Mouse (Mus musculus) MEL (cell line): ENCODE measurements around the gene Rgl1. TPM values are rescaled to one million over a fixed set of nuclear protein-coding genes. Genes with fewer than 3 reads are reported as not detected.

Source experiments
- DNase-seq: peaks from one replicate; pipeline ENCODE4 v3.0.0; 2011; ENCODE audit warnings: low read depth, low spot score
- H3K27ac ChIP-seq: 2 replicates; pipeline ENCODE4 v1.5.1; 2012; ENCODE audit warnings: low read depth, mild to moderate bottlenecking, control low read depth, low read length, moderate library complexity; ENCODE audit not compliant: control insufficient read depth
- H3K27me3 ChIP-seq, 2 experiments: fragments of 150-350 bp in 1 of 2; sonication (generic) in 1 of 2; 2 replicates each; pipeline ENCODE4 v1.6.1; 2012; ENCODE audit warnings: low read length in 2 of 2, mild to moderate bottlenecking in 2 of 2, improper control_type of control experiment in 1 of 2, moderate library complexity in 1 of 2; ENCODE audit not compliant: insufficient read depth in 2 of 2, control insufficient read depth in 1 of 2
- H3K36me3 ChIP-seq, 2 experiments: 2 replicates each; pipeline ENCODE4 v1.6.1; 2012 to 2014; ENCODE audit warnings: low read length in 2 of 2, improper control_type of control experiment in 1 of 2, inconsistent platforms in 1 of 2, mild to moderate bottlenecking in 1 of 2; ENCODE audit not compliant: insufficient read depth in 2 of 2, control insufficient read depth in 1 of 2
- H3K4me1 ChIP-seq, 2 experiments: fragments of 150-350 bp in 1 of 2; sonication (generic) in 1 of 2; 2 replicates each; pipeline ENCODE4 v1.6.1; 2012; ENCODE audit warnings: low read length in 2 of 2, improper control_type of control experiment in 1 of 2, mild to moderate bottlenecking in 1 of 2; ENCODE audit not compliant: insufficient read depth in 2 of 2, control insufficient read depth in 1 of 2
- H3K4me3 ChIP-seq, 2 experiments: fragments of 150-350 bp in 1 of 2; sonication (generic) in 1 of 2; 2 replicates each; pipeline ENCODE4 v1.5.1; 2012; ENCODE audit warnings: low read depth in 2 of 2, low read length in 2 of 2, mild to moderate bottlenecking in 2 of 2, moderate library complexity in 2 of 2, control low read depth in 1 of 2, improper control_type of control experiment in 1 of 2; ENCODE audit not compliant: control insufficient read depth in 1 of 2, insufficient read depth in 1 of 2
- H3K79me2 ChIP-seq: 2 replicates; pipeline ENCODE4 v1.6.1; 2012; ENCODE audit warnings: mild to moderate bottlenecking, low read length, moderate library complexity; ENCODE audit not compliant: control insufficient read depth, poor library complexity, insufficient read depth
- H3K9ac ChIP-seq: 2 replicates; pipeline ENCODE4 v1.6.1; 2012; ENCODE audit warnings: low read depth, mild to moderate bottlenecking, control low read depth, low read length, moderate library complexity; ENCODE audit not compliant: control insufficient read depth, poor library complexity, severe bottlenecking
- H3K9me3 ChIP-seq: fragments of 150-350 bp; sonication (generic); replicated peaks from 2 replicates; pipeline ENCODE4 v1.6.1; 2012; ENCODE audit warnings: mild to moderate bottlenecking, low read length, improper control_type of control experiment, moderate library complexity; ENCODE audit not compliant: insufficient read depth
- BHLHE40 ChIP-seq: IDR thresholded peaks from 2 replicates; pipeline ENCODE4 v1.6.1; 2012; ENCODE audit warnings: low read depth, mild to moderate bottlenecking, inconsistent platforms, low read length, improper control_type of control experiment, borderline replicate concordance
- CHD1 ChIP-seq: IDR thresholded peaks from 2 replicates; pipeline ENCODE4 v1.6.1; 2012; ENCODE audit warnings: low read depth, mild to moderate bottlenecking, inconsistent platforms, low read length, improper control_type of control experiment
- CHD2 ChIP-seq: IDR thresholded peaks from 2 replicates; pipeline ENCODE4 v1.6.1; 2011; ENCODE audit warnings: low read length, improper control_type of control experiment
- CTCF ChIP-seq, 3 experiments: IDR thresholded peaks in 2 of 3; conservative IDR thresholded peaks in 1 of 3; 2 replicates each; pipeline ENCODE4 v1.5.1; 2011 to 2012; ENCODE audit warnings: low read length in 3 of 3, low read depth in 2 of 3, mild to moderate bottlenecking in 2 of 3, improper control_type of control experiment in 1 of 3, inconsistent platforms in 1 of 3, mixed read lengths in 1 of 3, moderate library complexity in 1 of 3; ENCODE audit not compliant: control insufficient read depth in 1 of 3, insufficient read depth in 1 of 3, poor library complexity in 1 of 3, severe bottlenecking in 1 of 3
- ELF1 ChIP-seq: IDR thresholded peaks from 2 replicates; pipeline ENCODE4 v1.6.1; 2014; ENCODE audit warnings: low read depth, mild to moderate bottlenecking, inconsistent platforms, low read length, improper control_type of control experiment, moderate library complexity
- ETS1 ChIP-seq: IDR thresholded peaks from 2 replicates; pipeline ENCODE4 v1.6.1; 2012; ENCODE audit warnings: low read depth, mild to moderate bottlenecking, inconsistent platforms, low read length, improper control_type of control experiment, moderate library complexity
- GABPA ChIP-seq: IDR thresholded peaks from 2 replicates; pipeline ENCODE4 v1.6.1; 2012; ENCODE audit warnings: low read depth, mild to moderate bottlenecking, inconsistent platforms, low read length, improper control_type of control experiment, moderate library complexity
- JUND ChIP-seq: IDR thresholded peaks from 2 replicates; pipeline ENCODE4 v1.6.1; 2011; ENCODE audit warnings: low read depth, mild to moderate bottlenecking, improper control_type of control experiment, low read length
- KAT2A ChIP-seq: conservative IDR thresholded peaks from 2 replicates; pipeline ENCODE4 v1.6.1; 2012; ENCODE audit warnings: low read depth, low read length, improper control_type of control experiment, inconsistent platforms
- MAFK ChIP-seq: IDR thresholded peaks from 2 replicates; pipeline ENCODE4 v1.6.1; 2011; ENCODE audit warnings: low read depth, mild to moderate bottlenecking, low read length, improper control_type of control experiment, borderline replicate concordance
- MAX ChIP-seq: IDR thresholded peaks from 2 replicates; pipeline ENCODE4 v1.6.1; 2011; ENCODE audit warnings: low read length, improper control_type of control experiment
- MAZ ChIP-seq: IDR thresholded peaks from 2 replicates; pipeline ENCODE4 v1.6.1; 2012; ENCODE audit warnings: low read depth, mild to moderate bottlenecking, inconsistent platforms, low read length, improper control_type of control experiment
- MEF2A ChIP-seq: IDR thresholded peaks from 2 replicates; pipeline ENCODE4 v1.6.1; 2014; ENCODE audit warnings: low read depth, mild to moderate bottlenecking, inconsistent platforms, low read length, improper control_type of control experiment; ENCODE audit not compliant: poor library complexity, insufficient replicate concordance, severe bottlenecking; ENCODE audit errors: extremely low read depth
- MXI1 ChIP-seq: IDR thresholded peaks from 2 replicates; pipeline ENCODE4 v1.6.1; 2011; ENCODE audit warnings: mild to moderate bottlenecking, low read depth, low read length, improper control_type of control experiment
- MYB ChIP-seq: IDR thresholded peaks from 2 replicates; pipeline ENCODE4 v1.6.1; 2011; ENCODE audit warnings: mild to moderate bottlenecking, low read depth, low read length, improper control_type of control experiment
- MYC ChIP-seq: IDR thresholded peaks from 2 replicates; pipeline ENCODE4 v1.6.1; 2011; ENCODE audit warnings: low read depth, mild to moderate bottlenecking, low read length, improper control_type of control experiment, moderate library complexity
- NELFE ChIP-seq: IDR thresholded peaks from 2 replicates; pipeline ENCODE4 v1.6.1; 2011; ENCODE audit warnings: low read depth, low read length, improper control_type of control experiment
- NRF1 ChIP-seq: IDR thresholded peaks from 2 replicates; pipeline ENCODE4 v1.6.1; 2014; ENCODE audit warnings: low read depth, mild to moderate bottlenecking, inconsistent platforms, low read length, improper control_type of control experiment, moderate library complexity; ENCODE audit not compliant: poor library complexity, insufficient read depth, severe bottlenecking
- POLR2AphosphoS5 ChIP-seq: IDR thresholded peaks from 2 replicates; pipeline ENCODE4 v1.6.1; 2012; ENCODE audit warnings: low read depth, borderline replicate concordance, mild to moderate bottlenecking, inconsistent platforms, low read length, moderate library complexity, mixed read lengths
- RAD21 ChIP-seq: IDR thresholded peaks from 2 replicates; pipeline ENCODE4 v1.6.1; 2011; ENCODE audit warnings: mild to moderate bottlenecking, low read depth, low read length, improper control_type of control experiment
- RCOR1 ChIP-seq: IDR thresholded peaks from 2 replicates; pipeline ENCODE4 v1.6.1; 2012; ENCODE audit warnings: low read depth, mild to moderate bottlenecking, inconsistent platforms, low read length, improper control_type of control experiment
- SMC3 ChIP-seq: IDR thresholded peaks from 2 replicates; pipeline ENCODE4 v1.6.1; 2011; ENCODE audit warnings: low read depth, low read length, improper control_type of control experiment
- TAL1 ChIP-seq: IDR thresholded peaks from 2 replicates; pipeline ENCODE4 v1.6.1; 2012; ENCODE audit warnings: mild to moderate bottlenecking, inconsistent platforms, low read length, moderate library complexity, mixed read lengths
- TBP ChIP-seq: IDR thresholded peaks from 2 replicates; pipeline ENCODE4 v1.8.0; 2011; ENCODE audit warnings: low read depth, low read length, improper control_type of control experiment
- UBTF ChIP-seq: IDR thresholded peaks from 2 replicates; pipeline ENCODE4 v1.6.1; 2012; ENCODE audit warnings: low read depth, mild to moderate bottlenecking, inconsistent platforms, low read length, improper control_type of control experiment, moderate library complexity, borderline replicate concordance; ENCODE audit not compliant: insufficient read depth
- USF1 ChIP-seq: IDR thresholded peaks from 2 replicates; pipeline ENCODE4 v1.6.1; 2014; ENCODE audit warnings: low read depth, mild to moderate bottlenecking, inconsistent platforms, low read length, improper control_type of control experiment, moderate library complexity
- USF2 ChIP-seq, 2 experiments: IDR thresholded peaks; 2 replicates each; pipeline ENCODE4 v1.6.1; 2011 to 2012; ENCODE audit warnings: improper control_type of control experiment in 2 of 2, low read length in 2 of 2, borderline replicate concordance in 1 of 2, inconsistent platforms in 1 of 2, low read depth in 1 of 2, mild to moderate bottlenecking in 1 of 2; ENCODE audit not compliant: insufficient read depth in 1 of 2
- ZC3H11A ChIP-seq: IDR thresholded peaks from 2 replicates; pipeline ENCODE4 v1.6.1; 2012; ENCODE audit warnings: low read depth, mild to moderate bottlenecking, inconsistent platforms, low read length, improper control_type of control experiment
- ZKSCAN1 ChIP-seq: IDR thresholded peaks from 2 replicates; pipeline ENCODE4 v1.6.1; 2012; ENCODE audit warnings: low read depth, mild to moderate bottlenecking, inconsistent platforms, low read length, improper control_type of control experiment, moderate library complexity
- ZNF384 ChIP-seq: IDR thresholded peaks from 2 replicates; pipeline ENCODE4 v1.6.1; 2012; ENCODE audit warnings: low read depth, mild to moderate bottlenecking, inconsistent platforms, low read length, improper control_type of control experiment
- polyA plus RNA-seq, 2 experiments: library from polyadenylated mRNA; stranded (reverse) in 1 of 2; unstranded in 1 of 2; fragments of >175 nt in 1 of 2; fragments of >200 nt in 1 of 2; gene quantifications; 2 replicates each; pipeline versions ENCODE4 v1.2.1 to v1.2.4; 2012; ENCODE audit warnings: low replicate concordance in 2 of 2, low read depth in 1 of 2; ENCODE audit not compliant: insufficient read length in 2 of 2, insufficient read depth in 1 of 2, missing spikeins in 1 of 2
- total RNA-seq: library from RNA; depleted of rRNA; stranded (reverse); fragments of 300-350 nt; gene quantifications from 2 replicates; pipeline ENCODE4 v1.2.3, GENCODE M21; 2012

Rgl1 gene
- total and polyA plus RNA-seq, 3 experiments = 0.12 to 0.39 TPM; not detected in 1

- no peak overlapping the region for H3K4me3 ChIP-seq
- H3K36me3 ChIP-seq = no peaks in the 10 kb centered on the region
- no peaks in the 10 kb centered on the region for H3K9me3 ChIP-seq
- H3K4me1 ChIP-seq = no peaks in the 10 kb centered on the region
- H3K79me2 ChIP-seq = no peaks in the 10 kb centered on the region
- DNase-seq = no peak
- no peak overlapping the region for H3K27ac ChIP-seq
- no peak overlapping the region for H3K9ac ChIP-seq
- no peak for TF ChIP-seq USF2 (IDR thresholded peaks at IDR 0.05; ENCODE audit: borderline replicate concordance in 1 of 2, insufficient read depth in 1 of 2, low read depth in 1 of 2, low read length in 2 of 2)
- TF ChIP-seq MAZ = no peak
- TF ChIP-seq USF1 = no peak
- TF ChIP-seq MYB = no peak
- TF ChIP-seq ZC3H11A = no peak
- no peak for TF ChIP-seq TAL1
- no peak for TF ChIP-seq CHD2
- TF ChIP-seq CTCF (IDR thresholded peaks at IDR 0.05 in 2 of 3, conservative IDR thresholded peaks at IDR 0.05 in 1 of 3; ENCODE audit: control insufficient read depth in 1 of 3, insufficient read depth in 1 of 3, low read depth in 2 of 3, low read length in 3 of 3, poor library complexity in 1 of 3, severe bottlenecking in 1 of 3) = no peak
- no peak for TF ChIP-seq SMC3
- no peak for TF ChIP-seq MYC
- TF ChIP-seq KAT2A = no peak
- TF ChIP-seq MEF2A = no peak
- no peak for TF ChIP-seq GABPA
- no peak for TF ChIP-seq CHD1
- no peak for TF ChIP-seq UBTF
- TF ChIP-seq MXI1 = no peak
- no peak for TF ChIP-seq POLR2AphosphoS5
- no peak for TF ChIP-seq RCOR1
- no peak for TF ChIP-seq NRF1
- H3K27me3 ChIP-seq = peaks cover 8 to 9% of the 10 kb centered on the region in 2 experiments
Observed at GRCm38 (mm10) chr1:152550973-152551372, 215.2 kb downstream of the Rgl1 start.

- Histone ChIP-seq H3K36me3 (no peaks in the 10 kb centered on the region), H3K9ac (no peak overlapping the region)
- TF ChIP-seq CHD2 (no peak), JUND (no peak), RAD21 (no peak), NRF1 (no peak), MAZ (no peak), NELFE (no peak), MAFK (no peak), BHLHE40 (no peak), MYC (no peak), MAX (no peak), ZNF384 (no peak), ZKSCAN1 (no peak), CHD1 (no peak), USF1 (no peak), ELF1 (no peak), MEF2A (no peak), TBP (no peak), ETS1 (no peak), MXI1 (no peak)
Observed at GRCm38 (mm10) chr1:152550544-152550943, 215.6 kb downstream of the Rgl1 start.

More at GRCm38 (mm10) chr1:152550544-152550943, 215.6 kb downstream of the Rgl1 start:
- no peak overlapping the region for H3K27ac ChIP-seq
- H3K4me3 ChIP-seq = no peak overlapping the region
- peaks cover 8 to 9% of the 10 kb centered on the region in 2 experiments for H3K27me3 ChIP-seq
- no peaks in the 10 kb centered on the region for H3K4me1 ChIP-seq
- H3K79me2 ChIP-seq = no peaks in the 10 kb centered on the region
- DNase-seq = no peak
- no peaks in the 10 kb centered on the region for H3K9me3 ChIP-seq
